Comparison of ENCODE assay signal across 18 mouse cellular contexts in genomic region chr8:111358905-111359304, GRCm38 (mm10). TPM values are rescaled to one million over a fixed set of nuclear protein-coding genes. Genes with fewer than 3 reads are reported as not detected.
DNase-seq lines count a peak whose midpoint lies in the region; ATAC-seq and TF ChIP-seq lines count a peak whose summit lies in the region.
"Had no signal": no experiment of that assay in that cellular context is flagged by ENCODE, and none has a peak within 500 bp of the region (broad histone marks: within the 10 kb centered on the region; RNA-seq: fewer than 3 reads in every experiment).

No protein-coding gene starts in this region.

- no peaks in the 10 kb centered on the region for H3K9me3 ChIP-seq in intestine, postnatal 0 days (ENCODE audit: control insufficient read depth)
- no peaks in the 10 kb centered on the region for H3K9me3 ChIP-seq in intestine, embryonic 16.5 days (ENCODE audit: control insufficient read depth, low read length)
- H3K9me3 ChIP-seq in liver, embryonic 14.5 days (ENCODE audit: control insufficient read depth, low read length) = no peaks in the 10 kb centered on the region
- H3K9me3 ChIP-seq in MEL (replicated peaks; ENCODE audit: insufficient read depth, low read length) = no peaks in the 10 kb centered on the region
- H3K9me3 ChIP-seq: embryonic facial prominence, embryonic 12.5 days; forebrain, embryonic 15.5 days; G1E; hindbrain, embryonic 15.5 days had no signal

- peak; percentile 25 for TF ChIP-seq CTCF in intestine, postnatal 0 days (IDR thresholded peaks at IDR 0.05; ENCODE audit: low read depth)
- TF ChIP-seq CTCF in liver, embryonic 14.5 days (IDR thresholded peaks at IDR 0.05; ENCODE audit: low read depth) = peak; percentile 40
- peak; percentile 25 to 37 (median 31); a peak in 5 of 6 replicates for TF ChIP-seq CTCF in MEL (IDR thresholded peaks at IDR 0.05 in 2 of 3, conservative IDR thresholded peaks at IDR 0.05 in 1 of 3; ENCODE audit: control insufficient read depth in 1 of 3, insufficient read depth in 1 of 3, low read depth in 2 of 3, low read length in 3 of 3, poor library complexity in 1 of 3, severe bottlenecking in 1 of 3)

- TF ChIP-seq RAD21 in MEL (IDR thresholded peaks at IDR 0.05; ENCODE audit: low read depth, low read length) = no peak; the same call in 1 of the 2 replicates

- H3K4me3 ChIP-seq in intestine, postnatal 0 days (ENCODE audit: low read depth, low read length) = no peak overlapping the region
- H3K4me3 ChIP-seq in intestine, embryonic 16.5 days (ENCODE audit: low read length) = no peak overlapping the region
- H3K4me3 ChIP-seq in liver, embryonic 14.5 days (ENCODE audit: insufficient read depth in 1 of 2, low read depth in 2 of 2, low read length in 2 of 2) = no peak overlapping the region
- no peak overlapping the region for H3K4me3 ChIP-seq in MEL (ENCODE audit: control insufficient read depth in 1 of 2, insufficient read depth in 1 of 2, low read depth in 2 of 2, low read length in 2 of 2)
- H3K4me3 ChIP-seq: embryonic facial prominence, embryonic 12.5 days; forebrain, embryonic 15.5 days; heart, embryonic 12.5 days; hindbrain, embryonic 15.5 days had no signal

- no peaks in the 10 kb centered on the region for H3K36me3 ChIP-seq in intestine, postnatal 0 days (ENCODE audit: control insufficient read depth, insufficient read depth)
- H3K36me3 ChIP-seq in intestine, embryonic 16.5 days (ENCODE audit: control insufficient read depth, insufficient read depth, low read length) = no peaks in the 10 kb centered on the region
- H3K36me3 ChIP-seq in liver, embryonic 14.5 days (replicated peaks; ENCODE audit: control insufficient read depth, insufficient read depth, low read depth) = no peaks in the 10 kb centered on the region
- H3K36me3 ChIP-seq in MEL (ENCODE audit: control insufficient read depth in 1 of 2, insufficient read depth in 2 of 2, low read length in 2 of 2) = no peaks in the 10 kb centered on the region
- H3K36me3 ChIP-seq: embryonic facial prominence, embryonic 12.5 days; forebrain, embryonic 15.5 days; G1E; heart, embryonic 12.5 days; hindbrain, embryonic 15.5 days had no signal

- no peak overlapping the region for H3K4me2 ChIP-seq in intestine, postnatal 0 days (replicated peaks; ENCODE audit: low read depth)
- H3K4me2 ChIP-seq in intestine, embryonic 16.5 days (ENCODE audit: low read depth, low read length) = no peak overlapping the region
- H3K4me2 ChIP-seq in liver, embryonic 14.5 days (ENCODE audit: low read depth) = no peak overlapping the region
- H3K4me2 ChIP-seq: embryonic facial prominence, embryonic 12.5 days; forebrain, embryonic 15.5 days; heart, embryonic 12.5 days; hindbrain, embryonic 15.5 days had no signal

- no peak overlapping the region for H3K9ac ChIP-seq in intestine, postnatal 0 days (ENCODE audit: low read depth, low read length)
- H3K9ac ChIP-seq in intestine, embryonic 16.5 days (ENCODE audit: low read depth, low read length) = no peak overlapping the region
- H3K9ac ChIP-seq in liver, embryonic 14.5 days (replicated peaks) = no peak overlapping the region
- H3K9ac ChIP-seq in MEL (ENCODE audit: control insufficient read depth, low read depth, low read length, poor library complexity, severe bottlenecking) = no peak overlapping the region
- H3K9ac ChIP-seq: embryonic facial prominence, embryonic 12.5 days; forebrain, embryonic 15.5 days; heart, embryonic 12.5 days; hindbrain, embryonic 15.5 days had no signal

- TF ChIP-seq POLR2A in MEL (IDR thresholded peaks at IDR 0.05; ENCODE audit: control insufficient read depth in 1 of 2, insufficient read depth in 1 of 2, low read depth in 1 of 2, low read length in 2 of 2, poor library complexity in 1 of 2) = no peak

- no peak overlapping the region for H3K27ac ChIP-seq in intestine, postnatal 0 days (ENCODE audit: low read depth, low read length)
- no peak overlapping the region for H3K27ac ChIP-seq in intestine, embryonic 16.5 days (ENCODE audit: low read length)
- no peak overlapping the region for H3K27ac ChIP-seq in liver, embryonic 14.5 days
- no peak overlapping the region for H3K27ac ChIP-seq in MEL (ENCODE audit: control insufficient read depth, low read depth, low read length)
- H3K27ac ChIP-seq: embryonic facial prominence, embryonic 12.5 days; forebrain, embryonic 15.5 days; hindbrain, embryonic 15.5 days had no signal

- no peak for DNase-seq in liver, embryonic 14.5 days (ENCODE audit: low read depth in 3 of 3, low spot score in 3 of 3)
- DNase-seq in liver (no peak), MEL (ENCODE audit: low read depth, low spot score) (peak; percentile 22)
- DNase-seq in T-cell, adult 2 months (ENCODE audit: low spot score) = no peak
- DNase-seq: adrenal gland, postnatal 14 days; cerebellum, adult 11-12 months; cerebellum, adult 9-10 months; cerebellum, postnatal 25 days; gastrocnemius, postnatal 14 days had no signal

- ATAC-seq in intestine, postnatal 0 days = no peak
- ATAC-seq in intestine, embryonic 16.5 days = no peak
- no peak for ATAC-seq in liver, embryonic 14.5 days (ENCODE audit: insufficient read depth)
- ATAC-seq: activated CD4-positive, CD25-positive, alpha-beta regulatory T cell, adult 4 months; forebrain, embryonic 15.5 days had no signal

- no peak for TF ChIP-seq EP300 in liver, embryonic 14.5 days (IDR thresholded peaks at IDR 0.05; ENCODE audit: low read depth)
- TF ChIP-seq EP300 in MEL (IDR thresholded peaks at IDR 0.05; ENCODE audit: low read depth in 1 of 2, low read length in 2 of 2) = no peak

- no peaks in the 10 kb centered on the region for H3K4me1 ChIP-seq in intestine, postnatal 0 days (replicated peaks; ENCODE audit: control insufficient read depth, insufficient read depth, low read length)
- no peaks in the 10 kb centered on the region for H3K4me1 ChIP-seq in intestine, embryonic 16.5 days (ENCODE audit: control insufficient read depth, insufficient read depth, low read length)
- no peaks in the 10 kb centered on the region for H3K4me1 ChIP-seq in liver, embryonic 14.5 days (replicated peaks; ENCODE audit: control insufficient read depth in 2 of 2, insufficient read depth in 2 of 2, low read length in 1 of 2)
- H3K4me1 ChIP-seq in MEL (ENCODE audit: control insufficient read depth in 1 of 2, insufficient read depth in 2 of 2, low read length in 2 of 2) = no peaks in the 10 kb centered on the region
- H3K4me1 ChIP-seq: forebrain, embryonic 15.5 days; hindbrain, embryonic 15.5 days had no signal

- H3K79me2 ChIP-seq in MEL (ENCODE audit: control insufficient read depth, insufficient read depth, low read length, poor library complexity) = no peaks in the 10 kb centered on the region

- WGBS in intestine, postnatal 0 days = 70% methylated on average over 1 of the region's 1 CpGs
- WGBS in intestine, embryonic 16.5 days = 69% methylated on average over 1 of the region's 1 CpGs
- WGBS in liver, embryonic 14.5 days (ENCODE audit: insufficient replicate concordance) = 23% methylated on average over 1 of the region's 1 CpGs

- H3K27me3 ChIP-seq in intestine, postnatal 0 days (replicated peaks; ENCODE audit: control insufficient read depth, insufficient read depth, low read length) = no peaks in the 10 kb centered on the region
- H3K27me3 ChIP-seq in intestine, embryonic 16.5 days (replicated peaks; ENCODE audit: control insufficient read depth, insufficient read depth, low read length) = no peaks in the 10 kb centered on the region
- H3K27me3 ChIP-seq in liver, embryonic 14.5 days (ENCODE audit: control insufficient read depth, insufficient read depth, low read length) = no peaks in the 10 kb centered on the region
- H3K27me3 ChIP-seq in MEL (ENCODE audit: control insufficient read depth in 1 of 2, insufficient read depth in 2 of 2, low read length in 2 of 2) = peaks cover 3 to 8% of the 10 kb centered on the region in 2 experiments; a peak in 2 of 4 replicates
- H3K27me3 ChIP-seq: forebrain, embryonic 15.5 days; heart, embryonic 12.5 days; hindbrain, embryonic 15.5 days had no signal

TF ChIP-seq in MEL, 35 proteins besides CTCF, POLR2A, EP300 and RAD21:
- no peak for TF ChIP-seq JUND (IDR thresholded peaks at IDR 0.05; ENCODE audit: low read depth, low read length)
- no peak for TF ChIP-seq TAL1 (IDR thresholded peaks at IDR 0.05; ENCODE audit: low read length)
- TF ChIP-seq RCOR1 (IDR thresholded peaks at IDR 0.05; ENCODE audit: low read depth, low read length) = no peak
- no peak for TF ChIP-seq ZC3H11A (IDR thresholded peaks at IDR 0.05; ENCODE audit: low read depth, low read length)
- TF ChIP-seq TCF12 (IDR thresholded peaks at IDR 0.05; ENCODE audit: low read depth, low read length) = no peak
- no peak for TF ChIP-seq USF2 (IDR thresholded peaks at IDR 0.05; ENCODE audit: borderline replicate concordance in 1 of 2, insufficient read depth in 1 of 2, low read depth in 1 of 2, low read length in 2 of 2)

RNA-seq across cellular contexts. Expression of gene Mlkl, which starts 20.9 kb away (rescaled TPM):
- polyA plus RNA-seq in intestine, postnatal 0 days (2015; fragmentation: Nextera tagmentation; extraction: Ambion mirVana) = 10.0 TPM in 2 replicates
- polyA plus RNA-seq in intestine, embryonic 16.5 days (2015; fragmentation: Nextera tagmentation; extraction: Ambion mirVana) = 3.2 and 3.5 TPM in 2 replicates
- 1.3 and 1.6 TPM in 2 replicates for polyA plus RNA-seq in liver, embryonic 14.5 days (2012; rRNA removed)
- 2.3 and 2.8 TPM in 2 replicates for polyA plus RNA-seq in liver, embryonic 14.5 days (2014; fragmentation: Nextera tagmentation; extraction: Ambion mirVana)
- total RNA-seq in MEL (2012; rRNA removed) = 9.3 and 12.1 TPM in 2 replicates
- 10 to 100 TPM in 1 of 2 experiments, not detected in 1; 20.1 TPM for polyA plus RNA-seq in MEL (2012; ENCODE audit: insufficient read depth in 1 of 2, insufficient read length in 2 of 2, low read depth in 1 of 2, low replicate concordance in 2 of 2, missing spikeins in 1 of 2)
- total RNA-seq: G1E had no signal
- polyA plus RNA-seq: G1E had no signal

RNA-seq across cellular contexts. Expression of gene Fa2h, which starts 34.7 kb away (rescaled TPM):
- polyA plus RNA-seq in intestine, postnatal 0 days (2015; fragmentation: Nextera tagmentation; extraction: Ambion mirVana) = 0.50 and 2.6 TPM in 2 replicates
- polyA plus RNA-seq in intestine, embryonic 16.5 days (2015; fragmentation: Nextera tagmentation; extraction: Ambion mirVana) = 0.91 and 1.1 TPM in 2 replicates
- 0.02 and 0.08 TPM in 2 replicates for polyA plus RNA-seq in liver, embryonic 14.5 days (2012; rRNA removed)
- polyA plus RNA-seq in liver, embryonic 14.5 days (2014; fragmentation: Nextera tagmentation; extraction: Ambion mirVana) = 0.05 TPM in 1 of 2 replicates, not detected in the other
- not detected in 2 replicates for total RNA-seq in MEL (2012; rRNA removed)
- polyA plus RNA-seq in MEL (2012; ENCODE audit: insufficient read depth in 1 of 2, insufficient read length in 2 of 2, low read depth in 1 of 2, low replicate concordance in 2 of 2, missing spikeins in 1 of 2) = not detected
- polyA plus RNA-seq: forebrain, embryonic 15.5 days; G1E; heart, embryonic 12.5 days; hindbrain, embryonic 11.5 days had no signal

RNA-seq across cellular contexts. Expression of gene Rfwd3, which starts 58.9 kb away (rescaled TPM):
- 16.0 and 16.1 TPM in 2 replicates for polyA plus RNA-seq in intestine, postnatal 0 days (2015; fragmentation: Nextera tagmentation; extraction: Ambion mirVana)
- 44.7 and 46.4 TPM in 2 replicates for polyA plus RNA-seq in intestine, embryonic 16.5 days (2015; fragmentation: Nextera tagmentation; extraction: Ambion mirVana)
- polyA plus RNA-seq in liver, embryonic 14.5 days (2012; rRNA removed) = 16.9 and 24.5 TPM in 2 replicates
- 43.8 and 49.9 TPM in 2 replicates for polyA plus RNA-seq in liver, embryonic 14.5 days (2014; fragmentation: Nextera tagmentation; extraction: Ambion mirVana)
- total RNA-seq in MEL (2012; rRNA removed) = 54.2 and 59.3 TPM in 2 replicates
- polyA plus RNA-seq in MEL (2012; ENCODE audit: insufficient read depth in 1 of 2, insufficient read length in 2 of 2, low read depth in 1 of 2, low replicate concordance in 2 of 2, missing spikeins in 1 of 2) = 10 to 100 TPM in 1 of 2 experiments, not detected in 1; 63.2 TPM
